Mouse (Mus musculus) frontal cortex, postnatal 36 days (tissue): Measurements from ENCODE around the gene Galp.
"Not testable (repeated sequence)": the region's sequence is repeated elsewhere in the genome, so short reads cannot be mapped to it uniquely, and the experiment has no call there.

Experiments
- DNase-seq, 2 experiments: peaks; one replicate each; pipeline ENCODE4 v3.0.0; 2022; ENCODE audit warnings: low spot score in 2 of 2

Galp gene

DNA sequence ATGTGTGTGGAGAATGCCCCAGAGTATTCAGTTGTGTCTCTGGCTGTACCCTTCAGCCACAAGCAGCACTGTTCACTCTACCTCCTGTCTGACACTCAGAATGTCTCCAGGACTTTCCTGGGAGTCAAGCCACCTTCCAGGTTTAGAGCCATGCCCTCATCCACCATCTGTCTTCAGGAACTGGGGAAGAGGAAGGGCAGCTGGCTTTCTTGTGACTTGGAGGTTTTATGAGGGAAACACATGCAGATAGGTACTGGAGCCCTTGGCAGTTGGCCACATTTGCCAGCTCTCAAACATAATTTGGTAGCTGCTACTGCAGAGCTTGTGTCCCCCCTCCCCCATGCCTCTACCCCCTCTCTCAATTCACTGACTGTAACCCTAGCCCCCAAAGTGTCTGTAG is 17.9 kb upstream of the Galp start:
- DNase-seq = no peak

DNA sequence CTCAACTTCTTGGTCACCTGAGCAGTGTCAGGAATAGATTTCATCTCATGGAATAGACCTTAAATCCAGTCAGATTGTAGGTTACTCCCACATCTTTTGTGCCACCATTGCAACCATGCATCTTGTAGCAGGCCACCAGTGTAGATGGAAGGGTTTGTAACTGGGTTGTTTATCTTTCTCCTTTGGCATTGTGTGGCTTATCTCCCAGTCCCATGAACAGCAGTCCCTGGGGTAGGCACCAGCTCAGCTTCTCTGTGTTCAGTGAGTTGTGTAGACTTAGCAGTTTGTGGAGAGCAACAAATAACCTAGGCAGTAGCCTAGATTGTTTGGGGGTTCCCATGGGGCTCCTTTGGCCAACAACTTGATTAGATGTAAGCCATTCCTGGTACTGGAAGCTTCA is 14.0 kb upstream of the Galp start:
- DNase-seq = no peak

DNA sequence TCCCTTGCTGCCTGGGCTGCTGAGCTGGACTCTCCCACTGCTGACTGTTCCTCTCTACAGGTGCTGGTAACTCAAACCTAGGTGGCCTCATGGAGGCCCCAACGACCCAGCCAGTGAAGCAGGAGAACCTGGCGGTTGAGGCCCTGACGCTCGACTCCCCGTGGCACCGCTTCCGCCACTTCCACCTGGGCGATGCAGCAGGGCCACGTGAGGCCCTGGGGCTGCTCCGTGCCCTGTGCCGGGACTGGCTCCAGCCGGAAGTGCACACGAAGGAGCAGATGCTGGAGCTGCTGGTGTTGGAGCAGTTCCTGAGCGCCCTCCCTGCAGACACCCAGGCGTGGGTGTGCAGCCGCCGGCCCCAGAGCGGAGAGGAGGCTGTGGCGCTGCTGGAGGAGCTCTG is 13.1 kb upstream of the Galp start:
- no peak for DNase-seq

DNA sequence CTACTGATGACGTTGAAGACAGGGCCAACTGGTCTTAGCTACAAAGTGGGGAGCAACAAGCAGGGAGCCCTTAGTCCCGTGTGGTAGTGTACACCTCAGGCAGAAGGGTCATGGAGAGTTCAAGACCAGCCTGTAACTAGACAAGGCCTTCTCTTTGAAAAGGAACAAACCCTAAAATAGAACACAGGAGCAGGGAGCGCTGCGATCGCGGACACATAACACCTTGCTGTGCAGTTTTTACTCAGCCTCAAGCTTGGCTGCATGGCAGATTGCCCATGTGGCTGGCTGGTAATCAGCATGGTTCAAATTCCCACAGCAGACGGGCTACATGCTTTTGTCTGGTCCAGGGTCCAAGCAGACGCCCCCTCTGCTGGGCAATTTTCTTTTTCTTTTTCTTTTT is 12.4 kb upstream of the Galp start:
- DNase-seq = no peak

DNA sequence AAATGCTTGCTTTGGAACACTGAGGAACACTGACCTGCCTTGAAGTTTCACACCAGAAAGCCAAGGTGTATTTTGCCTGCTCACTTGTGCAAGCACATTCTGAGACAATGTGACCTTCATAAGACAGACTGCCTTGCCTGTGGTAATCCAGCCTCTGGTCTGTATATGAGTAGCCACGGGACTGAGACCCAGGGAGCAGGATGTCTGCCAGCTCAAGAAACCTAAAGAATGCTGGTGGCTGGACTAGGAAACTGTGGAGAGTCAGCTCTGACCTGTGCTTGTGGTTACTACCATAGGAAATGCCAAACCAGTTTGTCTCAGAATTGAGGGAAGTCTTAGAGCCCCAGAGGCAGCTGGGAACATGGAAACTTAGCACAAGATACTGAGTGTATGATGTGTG is 11.5 kb upstream of the Galp start:
- no peak for DNase-seq

DNA sequence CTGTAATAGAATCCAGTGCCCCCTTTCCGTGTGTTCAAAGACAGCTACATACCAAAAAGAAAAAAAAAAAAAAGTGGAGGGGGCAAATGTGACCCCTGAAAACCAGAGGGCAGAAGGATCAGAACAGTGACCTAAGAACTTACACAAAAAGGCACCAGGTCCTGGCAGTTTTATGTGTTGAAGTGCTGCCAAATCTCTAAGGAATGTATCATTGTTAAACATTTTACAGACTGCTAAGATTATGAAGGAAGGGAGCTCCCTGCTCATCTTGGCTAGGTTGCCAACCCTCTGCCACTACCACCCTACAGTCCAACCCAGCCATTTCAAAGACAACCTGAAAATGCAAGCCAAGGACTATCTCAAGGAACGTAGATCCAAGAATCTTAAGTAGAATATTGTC is 10.7 kb upstream of the Galp start:
- no peak for DNase-seq

DNA sequence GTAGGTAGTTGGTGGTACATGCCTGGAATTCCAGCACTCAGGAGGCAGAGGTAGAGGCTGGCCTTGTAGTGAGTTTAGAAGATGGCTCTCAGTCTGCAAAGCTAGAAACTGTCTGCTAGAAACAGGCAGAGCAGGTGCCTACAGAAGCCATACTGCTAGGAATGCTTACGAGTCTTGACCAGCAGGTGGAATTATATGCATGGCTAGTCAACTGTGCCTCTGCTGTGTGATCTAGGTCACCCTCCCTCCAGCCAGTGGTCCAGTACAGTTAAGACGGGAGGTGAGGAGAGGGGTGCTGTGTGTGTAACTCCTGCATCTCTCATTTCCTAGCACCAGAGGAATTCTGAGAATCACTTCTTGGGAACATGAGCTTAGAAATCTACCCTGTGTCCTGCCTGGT is 10.1 kb upstream of the Galp start:
- DNase-seq = no peak

DNA sequence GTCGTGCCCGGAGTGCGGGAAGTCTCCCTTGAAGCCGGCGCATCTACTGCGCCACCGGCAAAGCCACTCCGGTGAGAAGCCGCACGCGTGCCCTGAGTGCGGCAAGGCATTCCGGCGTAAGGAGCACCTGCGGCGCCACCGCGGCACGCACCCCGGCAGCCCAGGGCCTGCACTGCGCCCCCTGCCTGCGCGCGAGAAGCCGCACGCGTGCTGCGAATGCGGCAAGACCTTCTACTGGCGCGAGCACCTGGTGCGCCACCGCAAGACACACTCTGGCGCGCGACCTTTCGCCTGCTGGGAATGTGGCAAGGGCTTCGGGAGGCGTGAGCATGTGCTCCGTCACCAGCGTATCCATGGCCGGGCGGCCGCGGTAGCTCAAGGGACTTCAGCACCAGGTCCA is 7.3 kb upstream of the Galp start:
- no peak for DNase-seq

DNA sequence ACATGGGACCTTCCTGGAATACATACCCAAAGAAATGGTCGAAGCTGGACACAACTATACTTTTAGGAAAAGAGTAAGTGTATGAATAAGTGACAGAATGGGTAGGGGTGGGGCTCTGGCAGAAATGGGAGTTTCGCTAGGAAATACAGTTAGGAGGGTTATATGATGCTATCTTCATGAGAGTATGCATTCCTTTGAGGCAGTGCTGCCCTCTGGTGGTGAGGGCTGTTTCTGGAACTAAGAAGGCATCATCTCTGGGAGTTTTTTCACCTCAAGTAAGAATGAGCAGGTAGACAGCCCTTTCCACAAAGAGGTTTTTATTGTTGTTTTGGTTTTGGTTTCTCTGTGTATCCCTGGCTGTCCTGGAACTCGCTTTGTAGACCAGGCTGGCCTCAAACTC is 5.5 kb upstream of the Galp start:
- DNase-seq = peak; percentile 79 to 88

DNA sequence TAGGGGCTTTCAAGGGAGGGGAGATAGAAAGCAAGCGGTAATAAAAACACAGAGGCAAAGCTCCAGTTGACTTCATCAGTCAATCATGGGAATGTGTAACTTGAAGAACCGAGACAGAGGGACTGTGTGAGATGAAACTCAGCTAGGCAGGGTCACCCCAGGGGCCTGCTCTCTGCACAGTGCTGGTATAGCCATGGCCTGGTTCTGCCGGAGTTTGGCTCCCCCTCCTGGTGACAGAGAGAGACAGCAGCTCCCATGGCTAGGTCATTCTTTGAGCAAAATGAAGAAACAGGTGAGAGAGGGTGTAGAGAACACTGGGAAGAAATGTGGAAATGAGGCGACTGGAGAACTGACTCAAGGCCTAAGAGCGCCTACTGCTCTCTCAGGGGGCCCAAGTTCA is 2.8 kb upstream of the Galp start:
- no peak for DNase-seq

DNA sequence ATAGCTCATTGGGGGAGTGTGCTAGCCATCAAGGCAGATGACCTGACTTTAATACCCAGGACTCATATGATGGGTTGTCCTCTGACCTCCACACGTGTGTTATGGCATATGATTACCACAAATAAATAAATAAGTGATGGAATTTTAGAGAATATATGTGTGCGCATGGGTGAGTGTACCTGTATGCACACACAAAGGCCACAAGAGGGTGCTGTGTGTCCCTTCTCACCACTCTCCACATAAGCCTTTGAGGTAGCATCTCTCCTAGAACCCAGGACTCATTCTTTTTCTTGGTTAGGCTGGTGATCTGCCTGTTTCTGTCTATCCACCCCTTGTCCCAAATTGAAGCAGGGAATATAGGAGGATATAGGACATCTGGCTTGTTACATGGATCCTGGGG is 1.1 kb upstream of the Galp start:
- DNase-seq = no peak

DNA sequence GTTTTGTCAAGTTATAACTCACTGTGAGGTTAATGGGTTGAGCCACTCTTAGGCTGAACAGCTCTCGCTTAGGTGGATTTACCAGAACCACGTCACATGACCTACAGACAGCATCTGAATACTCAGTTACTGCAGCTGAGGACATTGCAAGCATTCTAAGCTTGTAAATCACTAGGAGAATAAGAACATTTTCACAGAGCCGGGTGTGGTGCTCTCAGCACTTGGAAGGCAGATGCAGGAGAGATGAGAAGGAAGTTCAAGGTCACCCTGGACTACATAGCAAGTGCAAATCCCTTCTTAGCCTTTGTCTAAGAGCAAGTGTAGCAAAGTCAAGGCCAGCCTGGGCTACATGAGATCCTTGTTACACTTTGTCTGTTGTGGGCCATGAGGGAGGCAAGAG is 7.3 kb downstream of the Galp start:
- DNase-seq = no peak

DNA sequence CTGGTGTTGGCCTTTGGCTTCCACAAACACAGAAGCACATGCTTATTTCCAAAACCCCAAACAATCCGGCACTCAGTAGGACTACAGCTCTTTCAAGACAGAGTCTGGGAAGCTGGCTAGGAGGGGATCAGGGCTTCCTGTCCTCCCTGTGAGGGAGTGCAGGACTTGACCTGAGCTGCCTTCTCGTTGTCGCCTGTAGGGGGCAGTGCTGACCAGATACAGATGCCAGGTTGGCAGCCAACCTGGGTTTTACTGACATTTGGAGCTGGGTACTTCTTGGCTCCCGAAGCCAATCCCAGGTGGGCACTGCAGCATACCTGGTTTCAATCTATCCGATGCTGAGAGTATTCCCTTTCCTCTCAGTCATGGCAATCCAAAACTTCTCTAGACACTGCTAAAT is 16.3 kb downstream of the Galp start:
- DNase-seq = no peak

DNA sequence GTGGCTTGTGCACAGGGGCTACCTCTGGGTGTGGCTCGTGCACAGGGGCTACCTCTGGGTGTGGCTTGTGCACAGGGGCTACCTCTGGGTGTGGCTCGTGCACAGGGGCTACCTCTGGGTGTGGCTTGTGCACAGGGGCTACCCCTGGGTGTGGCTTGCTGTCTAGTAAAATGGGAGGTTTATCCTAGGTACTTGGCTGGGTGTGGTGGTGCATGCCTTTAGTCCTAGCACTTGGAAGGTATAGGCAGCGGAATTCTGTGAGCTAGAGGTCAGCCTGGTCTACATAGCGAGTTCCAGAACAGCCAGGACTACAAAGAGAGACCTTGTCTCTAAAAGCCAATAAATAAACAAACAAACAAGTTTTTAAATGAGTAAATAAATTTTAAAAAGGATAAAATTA is 17.8 kb downstream of the Galp start:
- not testable (repeated sequence) for DNase-seq

DNA sequence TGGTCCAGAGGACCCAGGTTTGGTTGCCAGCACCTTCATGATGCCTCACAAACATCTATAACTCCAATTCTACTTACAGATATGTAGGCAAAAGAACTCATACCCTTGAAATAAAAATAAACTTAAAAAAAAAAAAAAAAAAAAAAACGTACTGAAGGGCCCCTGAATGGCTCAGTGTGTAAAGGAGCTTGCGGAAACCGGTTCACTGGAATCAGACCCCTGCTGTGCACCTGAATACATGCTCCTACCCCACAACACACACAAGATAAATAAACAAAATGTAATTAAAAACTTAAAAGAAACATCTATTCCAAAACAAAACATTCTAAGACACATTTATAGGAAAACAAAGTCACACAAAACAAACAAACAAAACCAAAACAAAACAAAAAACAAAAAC is 23.3 kb downstream of the Galp start:
- DNase-seq = no peak

DNA sequence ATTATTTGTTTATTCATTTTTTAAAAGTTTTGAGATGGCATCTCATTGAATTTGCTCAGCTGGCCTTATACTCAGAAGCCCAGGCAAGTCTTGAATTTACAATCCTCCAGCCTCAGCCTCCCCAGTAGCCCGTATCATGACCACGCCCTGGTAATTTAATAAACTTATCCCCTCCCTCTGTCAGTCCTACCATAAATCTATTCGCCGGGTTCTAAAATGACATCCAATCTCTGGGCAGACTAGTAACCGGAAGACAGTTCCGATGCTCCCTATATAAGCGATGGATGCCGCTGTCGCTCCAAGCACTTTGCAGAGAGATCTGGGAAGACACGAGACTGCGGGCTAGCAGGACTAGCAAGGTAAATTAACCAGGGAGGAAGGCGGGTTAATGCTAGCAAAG is 25.1 kb downstream of the Galp start, which contains the start of gene Zscan5b:
Zscan5b (plus strand) TSS at position 301 of the 400 bp plus-strand sequence.
- DNase-seq = no peak

DNA sequence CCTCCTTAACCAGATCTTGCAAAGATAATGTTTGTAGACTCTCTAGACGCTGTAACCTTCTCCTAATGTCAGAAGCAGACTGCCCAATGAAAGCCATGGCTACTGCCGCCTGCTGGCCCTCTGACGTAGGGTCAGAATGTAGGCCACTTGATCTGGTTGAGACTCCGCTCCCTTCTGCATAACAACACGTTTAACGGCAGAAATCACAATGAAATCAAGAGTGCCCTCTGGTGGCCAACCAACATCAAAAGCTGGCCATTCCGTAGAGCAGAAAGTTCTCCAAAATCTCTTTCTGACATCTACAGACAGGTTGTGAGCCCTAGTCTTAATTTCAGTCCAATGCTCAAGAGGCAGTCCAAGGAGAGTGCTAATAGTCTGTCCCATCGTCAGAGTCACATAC is 31.6 kb downstream of the Galp start:
- DNase-seq = peak in 1 of 2 experiments; percentile 7

DNA sequence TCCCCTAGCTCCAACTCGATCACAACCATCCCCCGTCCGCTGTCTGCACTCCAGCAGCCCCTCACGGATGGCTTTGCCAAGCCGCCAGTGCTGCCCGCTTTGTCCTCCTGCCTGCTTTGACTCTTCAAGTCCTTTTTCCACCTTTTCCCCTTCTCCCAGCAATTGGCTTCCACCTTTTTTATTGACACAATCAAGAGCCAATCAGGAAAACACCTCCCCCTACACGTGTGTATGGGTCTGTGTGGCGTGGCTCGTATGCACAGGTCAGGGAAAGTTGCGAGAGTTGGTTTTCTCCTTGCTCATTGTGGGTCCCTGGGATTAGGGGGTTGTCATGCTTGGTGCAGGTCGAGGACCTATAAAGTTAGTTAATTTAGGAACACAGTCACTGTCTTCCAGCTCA is 42.9 kb downstream of the Galp start:
- DNase-seq = no peak

DNA sequence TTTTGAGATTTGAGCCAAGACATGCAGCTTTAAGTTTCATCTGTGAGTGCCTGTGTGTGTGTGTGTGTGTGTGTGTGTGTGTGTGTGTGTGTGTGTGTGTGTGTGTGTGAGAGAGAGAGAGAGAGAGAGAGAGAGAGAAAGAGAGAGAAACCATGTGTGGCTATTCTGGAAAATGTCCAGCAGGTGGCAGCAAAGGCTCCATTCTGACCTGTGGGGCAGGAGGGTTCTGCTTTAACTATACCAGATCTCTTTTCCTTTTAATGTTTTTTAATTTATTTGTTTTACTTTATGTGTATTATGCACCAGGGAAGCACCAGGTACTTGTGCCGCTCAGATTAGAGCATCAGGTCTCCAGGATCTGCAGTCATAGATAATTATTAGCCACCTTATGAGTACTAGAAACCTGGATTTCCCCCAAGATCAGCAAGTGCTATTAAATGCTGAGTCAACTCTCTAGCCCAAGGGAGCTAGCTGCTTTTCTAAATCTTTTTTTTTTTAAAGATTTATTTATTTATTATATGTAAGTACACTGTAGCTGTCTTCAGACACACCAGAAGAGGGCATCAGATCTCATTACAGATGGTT is 44.0 kb downstream of the Galp start:
- DNase-seq = peak; percentile 6 to 8

DNA sequence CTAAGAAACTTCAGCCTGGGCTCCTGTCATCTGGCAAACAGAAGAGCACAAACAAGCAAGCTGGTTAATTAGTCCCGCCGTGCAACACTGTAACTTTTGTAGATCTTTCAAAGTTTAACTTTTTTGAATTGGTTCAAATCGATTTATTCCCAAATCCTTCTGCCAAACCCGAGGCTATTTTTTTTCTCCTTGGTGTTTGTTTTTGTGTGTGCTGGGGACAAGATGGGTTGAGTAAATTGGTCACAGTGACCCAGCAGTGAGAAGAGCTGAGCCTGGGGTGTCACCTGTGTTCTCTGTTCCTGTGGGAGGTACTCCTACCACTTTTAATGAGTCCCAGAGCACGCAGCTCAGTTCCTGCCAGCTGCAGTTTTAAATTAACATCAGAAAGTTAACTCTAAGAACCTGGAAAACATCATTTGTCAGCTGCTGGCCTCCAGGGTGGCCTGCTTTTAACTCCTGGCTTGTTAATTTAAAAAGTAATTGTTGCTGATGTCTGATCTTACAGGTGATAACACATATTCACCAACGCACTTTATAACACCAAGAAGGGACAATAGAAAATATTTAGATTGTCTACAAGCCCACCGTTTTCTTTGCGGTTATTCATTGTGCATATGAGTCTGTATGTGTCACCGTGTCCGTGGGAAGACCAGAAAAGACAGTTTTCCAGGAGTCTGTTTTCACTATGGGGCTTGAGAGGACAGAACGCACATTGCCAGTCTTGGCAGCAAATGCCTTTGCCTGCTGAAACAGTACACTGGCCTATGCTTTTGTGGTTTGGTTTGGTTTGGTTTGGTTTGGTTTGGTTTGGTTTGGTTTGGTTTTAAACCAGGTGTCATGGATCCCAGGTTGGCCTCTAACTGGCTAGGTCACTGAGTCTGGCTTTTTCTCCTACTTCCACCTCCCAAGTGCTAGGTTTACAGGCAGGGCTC is 47.7 kb downstream of the Galp start:
- no peak for DNase-seq

DNA sequence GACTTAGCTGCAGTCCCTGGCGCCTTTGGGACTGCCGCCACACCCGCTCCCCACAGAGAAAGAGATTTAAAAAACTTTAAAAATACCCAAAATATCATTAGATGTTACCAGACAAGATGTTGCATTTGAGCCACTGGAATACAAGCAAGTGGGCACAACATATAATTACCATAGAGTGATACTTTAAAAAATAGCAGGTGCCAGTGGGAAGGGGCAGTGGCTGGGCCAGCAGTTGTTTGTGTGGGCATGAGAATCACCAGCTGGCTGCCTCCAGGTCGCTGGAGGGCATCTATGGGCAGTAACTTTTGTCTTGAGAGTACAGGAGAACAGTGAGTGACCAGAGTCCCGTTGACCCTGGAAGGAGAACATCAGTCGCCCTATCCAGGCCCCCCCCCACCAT is 55.5 kb downstream of the Galp start, which contains the start of gene Epp13:
Epp13 (plus strand) TSS at position 301 of the 400 bp plus-strand sequence.
- no peak for DNase-seq

DNA sequence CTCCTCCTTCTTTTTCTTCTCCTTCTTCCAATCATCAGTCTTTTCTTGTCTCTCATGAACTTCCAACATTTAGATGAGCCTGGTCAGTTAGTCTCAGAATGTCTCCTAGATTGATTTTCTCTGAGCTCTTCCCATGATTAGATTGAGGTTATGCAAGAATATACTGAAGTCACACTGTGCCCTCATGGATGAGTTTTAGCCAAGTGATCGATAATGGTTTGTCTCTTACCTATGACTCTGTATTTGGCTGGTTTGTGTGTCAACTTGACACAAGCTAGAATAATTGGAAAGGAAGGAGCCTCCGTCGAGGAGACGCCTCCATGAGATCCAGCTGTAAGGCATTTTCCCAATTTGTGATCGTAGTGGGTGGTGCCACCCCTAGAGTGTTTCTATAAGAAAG is 57.6 kb downstream of the Galp start:
- no peak for DNase-seq

DNA sequence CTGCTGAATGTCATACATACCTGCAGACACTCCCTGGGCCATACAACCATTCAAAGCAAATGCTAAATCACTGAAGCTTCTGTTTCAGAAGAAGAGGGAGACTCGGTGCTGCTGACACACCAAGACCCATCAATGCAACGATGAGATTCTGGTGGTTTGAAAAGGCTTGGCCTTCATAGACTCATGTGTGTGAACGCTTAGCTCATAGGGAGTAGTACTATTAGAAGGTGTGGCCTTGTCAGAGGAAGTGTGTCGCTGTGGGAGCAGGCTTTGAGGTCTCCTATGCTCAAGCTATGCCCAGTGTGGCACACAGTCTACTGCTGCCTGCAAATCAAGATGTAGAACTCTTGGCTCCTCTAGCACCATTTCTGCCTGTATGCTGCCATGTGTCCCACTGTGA is 60.5 kb downstream of the Galp start:
- no peak for DNase-seq
